Mouse (Mus musculus) midbrain, embryonic 14.5 days (tissue): ENCODE results near the gene Hnrnpa3. TPM values are rescaled to one million over a fixed set of nuclear protein-coding genes. Genes with fewer than 3 reads are reported as not detected.

Experiments used
- ATAC-seq: fragments of 200-750 bp; cut with Nextera tagmentation; 2 replicates; pipeline ENCODE4 v1.8.0; 2017; ENCODE audit warnings: moderate number of reproducible peaks, moderate library complexity; ENCODE audit not compliant: low FRiP score, low TSS enrichment
- DNase-seq: peaks from one replicate; pipeline ENCODE4 v3.0.0-alpha.2; 2015
- H3K27ac ChIP-seq: fragments of 300-500 bp; sonication (generic); replicated peaks from 2 replicates; pipeline ENCODE4 v1.5.1; 2014; ENCODE audit warnings: mild to moderate bottlenecking, low read depth, low read length, moderate library complexity
- H3K27me3 ChIP-seq: fragments of 300-500 bp; sonication (generic); 2 replicates; pipeline ENCODE4 v1.6.1; 2014; ENCODE audit warnings: low read length, control low read depth, mixed read lengths; ENCODE audit not compliant: control insufficient read depth, insufficient read depth
- H3K36me3 ChIP-seq: fragments of 300-500 bp; sonication (generic); 2 replicates; pipeline ENCODE4 v1.6.1; 2014; ENCODE audit warnings: low read length, control low read depth; ENCODE audit not compliant: control insufficient read depth, insufficient read depth
- H3K4me1 ChIP-seq: fragments of 300-500 bp; sonication (generic); 2 replicates; pipeline ENCODE4 v1.6.1; 2014; ENCODE audit warnings: mild to moderate bottlenecking, antibody characterized with exemption, low read length, control low read depth; ENCODE audit not compliant: control insufficient read depth, insufficient read depth
- H3K4me2 ChIP-seq: fragments of 300-500 bp; sonication (generic); 2 replicates; pipeline ENCODE4 v1.6.1; 2014; ENCODE audit warnings: mild to moderate bottlenecking, low read length, moderate library complexity
- H3K4me3 ChIP-seq: fragments of 300-500 bp; sonication (generic); replicated peaks from 2 replicates; pipeline ENCODE4 v1.5.1; 2014; ENCODE audit warnings: low read depth, low read length
- H3K9ac ChIP-seq: fragments of 300-500 bp; sonication (generic); replicated peaks from 2 replicates; pipeline ENCODE4 v1.6.1; 2014; ENCODE audit warnings: mild to moderate bottlenecking, low read length, moderate library complexity
- H3K9me3 ChIP-seq: fragments of 300-500 bp; sonication (generic); 2 replicates; pipeline ENCODE4 v1.6.1; 2016; ENCODE audit warnings: low read length, control low read depth, mixed read lengths; ENCODE audit not compliant: control insufficient read depth
- WGBS: fragments of 180-500 bp; shearing (Covaris S2); extraction: QIAGEN DNeasy Blood & Tissue Kit; methylation state at CpG from one replicate; pipeline ENCODE4 v1.1.7; 2014; 5-methylcytosine and 5-hydroxymethylcytosine counted together
- microRNA-seq: library from miRNA; unstranded; fragments of <30 nt; microRNA quantifications from one replicate; pipeline ENCODE4, GENCODE M21; 2016
- polyA plus RNA-seq: library from polyadenylated mRNA; unstranded; fragments of >200 nt; fragmentation: Nextera tagmentation; extraction: Ambion mirVana; gene quantifications from 2 replicates; pipeline ENCODE4 v1.2.1, GENCODE M21; 2014

Gene Hnrnpa3
- polyA plus RNA-seq, 1 experiment from 2014 or later, result 176 TPM

DNA sequence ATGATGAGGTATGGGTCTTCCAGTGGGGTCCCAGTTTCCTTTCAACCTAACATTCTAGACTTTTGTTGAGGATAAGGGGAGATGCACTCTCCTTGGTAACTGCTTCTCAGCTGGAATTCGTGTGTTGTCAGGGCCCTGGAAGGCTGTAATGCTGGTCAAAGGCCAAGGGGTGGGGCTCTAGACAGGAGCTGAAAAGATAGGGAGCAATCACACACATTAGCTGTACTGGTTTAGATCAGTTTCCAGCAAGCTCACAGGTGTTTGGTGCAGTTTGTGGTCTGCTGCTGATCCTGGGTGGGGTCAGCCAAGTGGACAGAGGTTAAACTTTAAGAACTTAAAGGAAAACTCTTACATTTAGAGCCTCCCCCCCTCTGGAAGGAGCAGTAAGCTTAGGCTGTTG, 48.4 kb downstream of the Hnrnpa3 start:
- H3K27ac ChIP-seq, result no peak overlapping the region
- peaks cover 5% of the 10 kb centered on the region; the same call in 1 of the 2 replicates for H3K4me1 ChIP-seq
- H3K4me3 ChIP-seq, result no peak overlapping the region
- H3K4me2 ChIP-seq, result no peak overlapping the region
- ATAC-seq (no peak), DNase-seq (no peak)
- no peaks in the 10 kb centered on the region for H3K36me3 ChIP-seq
- H3K9me3 ChIP-seq, result no peaks in the 10 kb centered on the region
- no peak overlapping the region for H3K9ac ChIP-seq
- H3K27me3 ChIP-seq, result no peaks in the 10 kb centered on the region
- whole genome bisulfite sequencing, result 7% methylated on average over 1 of the region's 1 CpGs

DNA sequence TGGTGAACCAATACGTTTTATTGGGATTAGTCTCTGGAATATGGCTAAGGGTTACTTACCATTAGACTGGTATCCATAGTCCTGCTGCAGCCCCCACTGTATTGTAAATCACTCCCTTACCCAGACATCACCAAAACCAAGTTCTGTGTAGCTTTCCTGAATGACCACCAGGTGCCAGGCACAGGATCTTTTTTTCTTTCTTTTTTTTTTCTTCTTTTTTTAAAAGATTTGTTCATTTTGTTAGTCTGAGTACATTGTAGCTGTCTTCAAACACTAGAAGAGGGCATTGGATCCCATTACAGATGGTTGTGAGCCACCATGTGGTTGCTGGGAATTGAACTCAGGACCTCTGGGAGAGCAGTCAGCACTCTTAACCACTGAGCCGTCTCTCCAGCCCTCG, 54.0 kb downstream of the Hnrnpa3 start:
- Histone ChIP-seq H3K27me3 (no peaks in the 10 kb centered on the region), H3K4me3 (no peak overlapping the region), H3K9me3 (no peaks in the 10 kb centered on the region), H3K27ac (no peak overlapping the region), H3K9ac (no peak overlapping the region), H3K4me2 (no peak overlapping the region), H3K36me3 (no peaks in the 10 kb centered on the region), H3K4me1 (no peaks in the 10 kb centered on the region)
- WGBS, result 82% methylated on average over 3 of the region's 3 CpGs
- no peak for DNase-seq
- ATAC-seq, result no peak

DNA sequence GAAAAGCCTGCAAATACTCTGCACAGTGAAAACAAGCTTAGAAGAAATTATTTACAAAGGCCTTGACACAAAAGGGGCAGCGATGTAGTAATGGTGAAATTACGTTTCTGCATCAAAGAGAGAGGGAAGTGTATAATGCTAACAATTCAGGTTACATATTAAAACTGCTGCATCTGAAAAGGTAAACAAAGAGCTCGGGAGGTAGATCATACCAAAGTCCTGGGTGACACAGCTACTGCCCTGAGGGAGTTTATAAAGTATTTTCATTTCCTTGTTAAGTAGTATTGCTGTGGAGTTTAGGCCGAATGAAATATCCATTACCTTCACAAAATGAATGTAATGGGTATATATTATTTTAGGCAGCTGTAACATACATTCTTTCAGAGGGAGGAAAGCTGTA, 55.7 kb downstream of the Hnrnpa3 start:
- Histone ChIP-seq H3K4me2 (no peak overlapping the region), H3K27ac (no peak overlapping the region), H3K9ac (no peak overlapping the region), H3K4me1 (no peaks in the 10 kb centered on the region), H3K9me3 (no peaks in the 10 kb centered on the region), H3K36me3 (no peaks in the 10 kb centered on the region), H3K4me3 (no peak overlapping the region), H3K27me3 (no peaks in the 10 kb centered on the region)
- WGBS, result 76% methylated on average over 4 of the region's 4 CpGs
- DNase-seq (no peak), ATAC-seq (no peak)

DNA sequence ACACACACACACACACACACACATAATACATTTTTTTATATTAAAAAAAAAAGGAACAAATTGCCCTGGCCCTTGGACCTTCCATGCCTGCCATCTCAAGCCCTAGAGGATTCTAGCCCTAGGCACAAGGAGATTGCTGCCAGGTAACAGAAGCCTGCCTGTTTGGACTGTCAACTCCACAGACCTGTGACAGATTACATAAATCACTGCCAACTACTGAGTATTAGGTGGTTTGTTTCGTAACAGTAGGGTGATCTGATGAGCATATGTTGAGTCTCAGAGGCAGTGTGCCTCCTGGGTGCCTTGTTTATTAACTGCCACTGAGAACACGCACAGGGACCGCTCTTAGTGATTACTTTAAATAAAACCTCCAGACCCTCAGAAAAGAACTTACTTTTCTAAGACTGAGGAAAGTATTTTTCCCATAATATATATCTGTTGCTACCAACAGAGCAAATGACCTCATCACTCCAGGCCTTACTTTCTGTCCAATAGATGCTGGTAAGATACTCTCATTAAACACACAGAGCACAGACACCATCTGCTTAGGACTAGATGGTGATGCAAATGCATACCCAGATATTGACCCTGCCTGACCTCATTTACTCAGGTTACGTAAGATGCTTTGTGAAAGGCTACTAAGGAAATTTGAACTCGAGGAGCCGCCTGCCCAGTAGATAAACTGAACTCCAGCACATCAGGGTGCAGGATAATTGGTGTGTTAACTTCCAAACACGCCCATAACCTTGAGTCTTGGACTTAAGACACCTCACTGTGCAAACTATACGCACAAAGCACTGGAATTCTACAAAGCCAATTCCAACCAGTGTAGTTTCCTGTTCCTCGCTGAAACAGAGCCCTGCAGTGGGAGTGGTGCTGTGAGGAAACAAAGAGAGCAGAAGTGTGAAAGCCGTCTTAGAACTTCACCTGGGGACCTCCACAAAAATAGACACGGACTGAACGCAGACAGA, 57.3 kb downstream of the Hnrnpa3 start:
- no peaks in the 10 kb centered on the region for H3K4me1 ChIP-seq
- no peak overlapping the region for H3K9ac ChIP-seq
- DNase-seq (no peak), ATAC-seq (no peak)
- H3K27ac ChIP-seq, result no peak overlapping the region
- no peaks in the 10 kb centered on the region for H3K9me3 ChIP-seq
- H3K4me3 ChIP-seq, result no peak overlapping the region
- H3K27me3 ChIP-seq, result no peaks in the 10 kb centered on the region
- no peak overlapping the region for H3K4me2 ChIP-seq
- no peaks in the 10 kb centered on the region for H3K36me3 ChIP-seq
- WGBS, result 66% methylated on average over 12 of the region's 12 CpGs

Small RNA genes lying within 50 kb of the gene (microRNA-seq; reads per million reads assigned to microRNA genes)
- not detected for gene Gm24574

Other genes with a start within 250 kb of the Hnrnpa3 start
- gene Nfe2l2, start 45.4 kb downstream of the Hnrnpa3 start, polyA plus RNA-seq, result 5.8 and 11.4 TPM in 2 replicates
- gene Agps, start 172.9 kb downstream of the Hnrnpa3 start, polyA plus RNA-seq, result 32.8 and 38.0 TPM in 2 replicates